Mouse (Mus musculus): Measurements from ENCODE around the gene Scarb1. TPM values are rescaled to one million over a fixed set of nuclear protein-coding genes. Genes with fewer than 3 reads are reported as not detected.

Gene Scarb1
- polyA plus RNA-seq, 1 experiment from 2014 or later, result 76.6 TPM

GRCm38 (mm10) chr5:125348487-125348886, 7.6 kb upstream of the Scarb1 start:
- Histone ChIP-seq H3K36me3 (replicated peaks) (no peaks in the 10 kb centered on the region), H3K27me3 (no peaks in the 10 kb centered on the region), H3K4me3 (replicated peaks) (no peak overlapping the region), H3K27ac (replicated peaks) (no peak overlapping the region), H3K4me2 (no peak overlapping the region), H3K9ac (no peak overlapping the region), H3K4me1 (replicated peaks) (peaks cover 16% of the 10 kb centered on the region), H3K9me3 (replicated peaks) (no peaks in the 10 kb centered on the region)
- peak; percentile 45; the same call in 1 of the 2 replicates for ATAC-seq (ENCODE audit: insufficient read depth)
- WGBS (ENCODE audit: insufficient replicate concordance), result 11% methylated on average over 8 of the region's 8 CpGs

- Histone ChIP-seq H3K9me3 (replicated peaks) (no peaks in the 10 kb centered on the region), H3K36me3 (replicated peaks) (no peaks in the 10 kb centered on the region), H3K4me1 (replicated peaks) (peaks cover 18% of the 10 kb centered on the region), H3K27ac (replicated peaks) (no peak overlapping the region), H3K9ac (no peak overlapping the region), H3K4me2 (no peak overlapping the region), H3K4me3 (replicated peaks) (no peak overlapping the region), H3K27me3 (no peaks in the 10 kb centered on the region)
- WGBS (ENCODE audit: insufficient replicate concordance), result 43% methylated on average over 7 of the region's 7 CpGs
- ATAC-seq (ENCODE audit: insufficient read depth), result no peak
These were observed 7.2 kb upstream of the Scarb1 start for GRCm38 (mm10) chr5:125348067-125348466.

GRCm38 (mm10) chr5:125344296-125344695, 3.4 kb upstream of the Scarb1 start:
- WGBS (ENCODE audit: insufficient replicate concordance), result 83% methylated on average over 6 of the region's 6 CpGs
- no peak overlapping the region for H3K9ac ChIP-seq
- H3K27ac ChIP-seq (replicated peaks), result no peak overlapping the region
- no peaks in the 10 kb centered on the region for H3K36me3 ChIP-seq (replicated peaks)
- ATAC-seq (ENCODE audit: insufficient read depth), result no peak
- H3K4me2 ChIP-seq, result no peak overlapping the region
- no peaks in the 10 kb centered on the region for H3K27me3 ChIP-seq
- no peak overlapping the region for H3K4me3 ChIP-seq (replicated peaks)
- H3K4me1 ChIP-seq (replicated peaks), result peaks cover 47% of the 10 kb centered on the region
- no peaks in the 10 kb centered on the region for H3K9me3 ChIP-seq (replicated peaks)

GRCm38 (mm10) chr5:125341459-125342090, 681 bp upstream of the Scarb1 start:
- H3K9ac ChIP-seq, result peak overlapping the region; percentile 85
- no peaks in the 10 kb centered on the region for H3K27me3 ChIP-seq
- H3K36me3 ChIP-seq (replicated peaks), result 0 out of 2 replicates have a peak, but pooled peaks cover 9% of the 10 kb centered on the region
- WGBS (ENCODE audit: insufficient replicate concordance), result 9% methylated on average over 14 of the region's 14 CpGs
- ATAC-seq (ENCODE audit: insufficient read depth), result peak; percentile 81
- H3K27ac ChIP-seq (replicated peaks), result peak overlapping the region; percentile 93
- H3K4me3 ChIP-seq (replicated peaks), result peak overlapping the region; percentile 89
- H3K4me2 ChIP-seq, result peak overlapping the region; percentile 93
- H3K4me1 ChIP-seq (replicated peaks), result peaks cover 64% of the 10 kb centered on the region
- H3K9me3 ChIP-seq (replicated peaks), result no peaks in the 10 kb centered on the region

- peak overlapping the region; percentile 93 for H3K4me2 ChIP-seq
- H3K4me1 ChIP-seq (replicated peaks), result peaks cover 71% of the 10 kb centered on the region
- 0 out of 2 replicates have a peak, but pooled peaks cover 10% of the 10 kb centered on the region for H3K36me3 ChIP-seq (replicated peaks)
- ATAC-seq (ENCODE audit: insufficient read depth), result peak; percentile 13
- H3K27ac ChIP-seq (replicated peaks), result peak overlapping the region; percentile 93
- H3K9ac ChIP-seq, result peak overlapping the region; percentile 85
- under 1% methylated on average over 25 of the region's 25 CpGs for WGBS (ENCODE audit: insufficient replicate concordance)
- no peaks in the 10 kb centered on the region for H3K9me3 ChIP-seq (replicated peaks)
- no peaks in the 10 kb centered on the region for H3K27me3 ChIP-seq
- H3K4me3 ChIP-seq (replicated peaks), result peak overlapping the region; percentile 89
These were observed 903 bp downstream of the Scarb1 start for GRCm38 (mm10) chr5:125339851-125340531.

GRCm38 (mm10) chr5:125339108-125339751, 1.7 kb downstream of the Scarb1 start:
- Histone ChIP-seq H3K4me2 (peak overlapping the region; percentile 93), H3K36me3 (replicated peaks) (0 out of 2 replicates have a peak, but pooled peaks cover 15% of the 10 kb centered on the region), H3K4me1 (replicated peaks) (peaks cover 71% of the 10 kb centered on the region), H3K4me3 (replicated peaks) (peak overlapping the region; percentile 89), H3K27ac (replicated peaks) (peak overlapping the region; percentile 93), H3K27me3 (no peaks in the 10 kb centered on the region), H3K9ac (peak overlapping the region; percentile 85), H3K9me3 (replicated peaks) (no peaks in the 10 kb centered on the region)
- no peak for ATAC-seq (ENCODE audit: insufficient read depth)
- WGBS (ENCODE audit: insufficient replicate concordance), result 2% methylated on average over 18 of the region's 18 CpGs

- H3K27ac ChIP-seq (replicated peaks), result peak overlapping the region; percentile 73
- WGBS (ENCODE audit: insufficient replicate concordance), result 82% methylated on average over 7 of the region's 7 CpGs
- ATAC-seq (ENCODE audit: insufficient read depth), result no peak
- H3K27me3 ChIP-seq, result no peaks in the 10 kb centered on the region
- H3K4me2 ChIP-seq, result peak overlapping the region; percentile 93
- H3K4me1 ChIP-seq (replicated peaks), result peaks cover 74% of the 10 kb centered on the region
- H3K9me3 ChIP-seq (replicated peaks), result no peaks in the 10 kb centered on the region
- 0 out of 2 replicates have a peak, but pooled peaks cover 18% of the 10 kb centered on the region for H3K36me3 ChIP-seq (replicated peaks)
- H3K9ac ChIP-seq, result no peak overlapping the region
- no peak overlapping the region for H3K4me3 ChIP-seq (replicated peaks)
These were observed 3.4 kb downstream of the Scarb1 start for GRCm38 (mm10) chr5:125337526-125337925.

GRCm38 (mm10) chr5:125337012-125337411, 3.9 kb downstream of the Scarb1 start:
- H3K36me3 ChIP-seq (replicated peaks), result 0 out of 2 replicates have a peak, but pooled peaks cover 18% of the 10 kb centered on the region
- no peak for ATAC-seq (ENCODE audit: insufficient read depth)
- WGBS (ENCODE audit: insufficient replicate concordance), result 25% methylated on average over 9 of the region's 9 CpGs
- H3K4me1 ChIP-seq (replicated peaks), result peaks cover 74% of the 10 kb centered on the region
- no peak overlapping the region for H3K9ac ChIP-seq
- H3K27me3 ChIP-seq, result no peaks in the 10 kb centered on the region
- H3K4me3 ChIP-seq (replicated peaks), result no peak overlapping the region
- no peaks in the 10 kb centered on the region for H3K9me3 ChIP-seq (replicated peaks)
- H3K27ac ChIP-seq (replicated peaks), result peak overlapping the region; percentile 73
- peak overlapping the region; percentile 93 for H3K4me2 ChIP-seq

GRCm38 (mm10) chr5:125333009-125333408, 7.9 kb downstream of the Scarb1 start:
- no peak for ATAC-seq (ENCODE audit: insufficient read depth)
- Histone ChIP-seq H3K9me3 (replicated peaks) (no peaks in the 10 kb centered on the region), H3K4me2 (no peak overlapping the region), H3K4me1 (replicated peaks) (peaks cover 62% of the 10 kb centered on the region), H3K27me3 (no peaks in the 10 kb centered on the region), H3K4me3 (replicated peaks) (no peak overlapping the region), H3K27ac (replicated peaks) (peak overlapping the region; percentile 10; the same call in 1 of the 2 replicates), H3K36me3 (replicated peaks) (peaks cover 21% of the 10 kb centered on the region; the same call in 1 of the 2 replicates), H3K9ac (no peak overlapping the region)
- WGBS (ENCODE audit: insufficient replicate concordance), result 52% methylated on average over 6 of the region's 6 CpGs

GRCm38 (mm10) chr5:125332333-125332732, 8.6 kb downstream of the Scarb1 start:
- Histone ChIP-seq H3K27me3 (no peaks in the 10 kb centered on the region), H3K9me3 (replicated peaks) (no peaks in the 10 kb centered on the region), H3K4me1 (replicated peaks) (peaks cover 61% of the 10 kb centered on the region), H3K4me3 (replicated peaks) (no peak overlapping the region), H3K27ac (replicated peaks) (0 out of 2 replicates have a peak overlapping the region, but pooled peaks have one; percentile 10), H3K4me2 (no peak overlapping the region), H3K9ac (no peak overlapping the region), H3K36me3 (replicated peaks) (peaks cover 25% of the 10 kb centered on the region; the same call in 1 of the 2 replicates)
- no peak for ATAC-seq (ENCODE audit: insufficient read depth)
- 76% methylated on average over 4 of the region's 4 CpGs for WGBS (ENCODE audit: insufficient replicate concordance)

- 63% methylated on average over 3 of the region's 3 CpGs for WGBS (ENCODE audit: insufficient replicate concordance)
These were observed 9.1 kb downstream of the Scarb1 start for GRCm38 (mm10) chr5:125331811-125332210.

More at GRCm38 (mm10) chr5:125331811-125332210, 9.1 kb downstream of the Scarb1 start:
- no peak overlapping the region for H3K4me2 ChIP-seq
- 0 out of 2 replicates have a peak overlapping the region, but pooled peaks have one; percentile 68 for H3K27ac ChIP-seq (replicated peaks)
- H3K9ac ChIP-seq, result no peak overlapping the region
- no peak for ATAC-seq (ENCODE audit: insufficient read depth)
- H3K36me3 ChIP-seq (replicated peaks), result peaks cover 22% of the 10 kb centered on the region; the same call in 1 of the 2 replicates
- no peaks in the 10 kb centered on the region for H3K27me3 ChIP-seq
- H3K9me3 ChIP-seq (replicated peaks), result no peaks in the 10 kb centered on the region
- H3K4me3 ChIP-seq (replicated peaks), result no peak overlapping the region
- H3K4me1 ChIP-seq (replicated peaks), result peaks cover 57% of the 10 kb centered on the region
